Mouse (Mus musculus) C2C12 (cell line): ENCODE data around the gene Plpp7.

Source experiments
- CTCF ChIP-seq: IDR thresholded peaks from one replicate; pipeline ENCODE4 v1.5.1; 2011; ENCODE audit not compliant: control insufficient read depth, insufficient read depth, insufficient read length
- MYOG ChIP-seq: IDR thresholded peaks from one replicate; pipeline ENCODE4 v1.6.1; 2011; ENCODE audit not compliant: control insufficient read depth, insufficient read length; ENCODE audit errors: extremely low read depth

GRCm38 (mm10) chr2:32096122-32096420 is 743 bp downstream of the Plpp7 start:
- TF ChIP-seq CTCF, result no peak
- TF ChIP-seq MYOG, result no peak
